Mouse (Mus musculus): ENCODE measurements around the gene Elmsan1. TPM values are rescaled to one million over a fixed set of nuclear protein-coding genes. Genes with fewer than 3 reads are reported as not detected.
A peak's percentile ranks its signal among the peaks of the same experiment; 100 is the strongest.

Gene Elmsan1
- polyA plus RNA-seq, 1 experiment from 2014 or later, result 7.7 TPM

GRCm38 (mm10) chr12:84184979-84185378 lies 33.7 kb downstream of the Elmsan1 start:
- Histone ChIP-seq H3K4me1 (replicated peaks) (peaks cover 87% of the 10 kb centered on the region), H3K27ac (replicated peaks) (no peak overlapping the region), H3K9me3 (replicated peaks) (no peaks in the 10 kb centered on the region; the same call in 1 of the 2 replicates), H3K27me3 (no peaks in the 10 kb centered on the region), H3K36me3 (replicated peaks) (peaks cover 74% of the 10 kb centered on the region), H3K4me3 (replicated peaks) (no peak overlapping the region), H3K4me2 (no peak overlapping the region), H3K9ac (no peak overlapping the region)
- ATAC-seq (ENCODE audit: insufficient read depth), result no peak
- WGBS (ENCODE audit: insufficient replicate concordance), result 81% methylated on average over 5 of the region's 5 CpGs

GRCm38 (mm10) chr12:84181999-84182398 lies 36.7 kb downstream of the Elmsan1 start:
- WGBS (ENCODE audit: insufficient replicate concordance), result 72% methylated on average over 6 of the region's 6 CpGs
- peak overlapping the region; percentile 78 for H3K27ac ChIP-seq (replicated peaks)
- ATAC-seq (ENCODE audit: insufficient read depth), result no peak
- H3K9me3 ChIP-seq (replicated peaks), result no peaks in the 10 kb centered on the region; the same call in 1 of the 2 replicates
- peak overlapping the region; percentile 45 for H3K4me2 ChIP-seq
- H3K4me3 ChIP-seq (replicated peaks), result no peak overlapping the region
- H3K9ac ChIP-seq, result 0 out of 2 replicates have a peak overlapping the region, but pooled peaks have one; percentile 25
- H3K36me3 ChIP-seq (replicated peaks), result peaks cover 52% of the 10 kb centered on the region
- H3K27me3 ChIP-seq, result no peaks in the 10 kb centered on the region
- H3K4me1 ChIP-seq (replicated peaks), result peaks cover 87% of the 10 kb centered on the region

GRCm38 (mm10) chr12:84180701-84181435 lies 37.8 kb downstream of the Elmsan1 start:
- H3K4me1 ChIP-seq (replicated peaks), result peaks cover 89% of the 10 kb centered on the region

GRCm38 (mm10) chr12:84180090-84180489 lies 38.6 kb downstream of the Elmsan1 start:
- H3K4me2 ChIP-seq, result peak overlapping the region; percentile 45
- peaks cover 33% of the 10 kb centered on the region for H3K36me3 ChIP-seq (replicated peaks)
- H3K27ac ChIP-seq (replicated peaks), result peak overlapping the region; percentile 78
- H3K4me3 ChIP-seq (replicated peaks), result no peak overlapping the region
- peaks cover 91% of the 10 kb centered on the region for H3K4me1 ChIP-seq (replicated peaks)
- no peak for ATAC-seq (ENCODE audit: insufficient read depth)
- 66% methylated on average over 3 of the region's 3 CpGs for WGBS (ENCODE audit: insufficient replicate concordance)
- H3K9ac ChIP-seq, result peak overlapping the region; percentile 24
- H3K27me3 ChIP-seq, result no peaks in the 10 kb centered on the region
- no peaks in the 10 kb centered on the region for H3K9me3 ChIP-seq (replicated peaks)

More at GRCm38 (mm10) chr12:84180701-84181435, 37.8 kb downstream of the Elmsan1 start:
- Histone ChIP-seq H3K9me3 (replicated peaks) (no peaks in the 10 kb centered on the region), H3K27me3 (no peaks in the 10 kb centered on the region), H3K4me3 (replicated peaks) (0 out of 2 replicates have a peak overlapping the region, but pooled peaks have one; percentile 2), H3K27ac (replicated peaks) (peak overlapping the region; percentile 78), H3K36me3 (replicated peaks) (peaks cover 41% of the 10 kb centered on the region), H3K4me2 (peak overlapping the region; percentile 45), H3K9ac (peak overlapping the region; percentile 24)
- ATAC-seq (ENCODE audit: insufficient read depth), result peak; percentile 67
- WGBS (ENCODE audit: insufficient replicate concordance), result 12% methylated on average over 8 of the region's 8 CpGs

- peaks cover 93% of the 10 kb centered on the region for H3K4me1 ChIP-seq (replicated peaks)
- no peak overlapping the region for H3K4me3 ChIP-seq (replicated peaks)
- H3K36me3 ChIP-seq (replicated peaks), result peaks cover 28% of the 10 kb centered on the region
- no peaks in the 10 kb centered on the region for H3K27me3 ChIP-seq
- H3K27ac ChIP-seq (replicated peaks), result peak overlapping the region; percentile 99
- no peak for ATAC-seq (ENCODE audit: insufficient read depth)
- no peaks in the 10 kb centered on the region for H3K9me3 ChIP-seq (replicated peaks)
- H3K9ac ChIP-seq, result peak overlapping the region; percentile 30; the same call in 1 of the 2 replicates
- WGBS (ENCODE audit: insufficient replicate concordance), result 48% methylated on average over 10 of the region's 10 CpGs
- H3K4me2 ChIP-seq, result peak overlapping the region; percentile 33
Observed at GRCm38 (mm10) chr12:84178652-84179445, 39.8 kb downstream of the Elmsan1 start.

- ATAC-seq (ENCODE audit: insufficient read depth), result no peak
- Histone ChIP-seq H3K36me3 (replicated peaks) (peaks cover 31% of the 10 kb centered on the region), H3K9ac (peak overlapping the region; percentile 80; the same call in 1 of the 2 replicates), H3K4me2 (peak overlapping the region; percentile 87), H3K9me3 (replicated peaks) (no peaks in the 10 kb centered on the region), H3K27ac (replicated peaks) (peak overlapping the region; percentile 99), H3K4me3 (replicated peaks) (no peak overlapping the region), H3K4me1 (replicated peaks) (peaks cover 97% of the 10 kb centered on the region), H3K27me3 (no peaks in the 10 kb centered on the region)
- 36% methylated on average over 1 of the region's 1 CpGs for WGBS (ENCODE audit: insufficient replicate concordance)
Observed at GRCm38 (mm10) chr12:84178052-84178451, 40.6 kb downstream of the Elmsan1 start.

GRCm38 (mm10) chr12:84176886-84177765 lies 41.6 kb downstream of the Elmsan1 start:
- H3K27me3 ChIP-seq, result no peaks in the 10 kb centered on the region
- H3K4me2 ChIP-seq, result peak overlapping the region; percentile 87
- peak overlapping the region; percentile 62 for H3K4me3 ChIP-seq (replicated peaks)
- H3K27ac ChIP-seq (replicated peaks), result peak overlapping the region; percentile 99
- no peaks in the 10 kb centered on the region for H3K9me3 ChIP-seq (replicated peaks)
- 21% methylated on average over 6 of the region's 6 CpGs for WGBS (ENCODE audit: insufficient replicate concordance)
- ATAC-seq (ENCODE audit: insufficient read depth), result no peak
- peaks cover 98% of the 10 kb centered on the region for H3K4me1 ChIP-seq (replicated peaks)
- peak overlapping the region; percentile 80 for H3K9ac ChIP-seq
- H3K36me3 ChIP-seq (replicated peaks), result peaks cover 35% of the 10 kb centered on the region

GRCm38 (mm10) chr12:84176126-84176769 lies 42.4 kb downstream of the Elmsan1 start:
- Histone ChIP-seq H3K27me3 (no peaks in the 10 kb centered on the region), H3K36me3 (replicated peaks) (peaks cover 35% of the 10 kb centered on the region), H3K4me1 (replicated peaks) (peaks cover 97% of the 10 kb centered on the region), H3K27ac (replicated peaks) (peak overlapping the region; percentile 99), H3K4me3 (replicated peaks) (peak overlapping the region; percentile 62), H3K9ac (peak overlapping the region; percentile 80), H3K4me2 (peak overlapping the region; percentile 87), H3K9me3 (replicated peaks) (no peaks in the 10 kb centered on the region)
- ATAC-seq (ENCODE audit: insufficient read depth), result peak; percentile 35
- 3% methylated on average over 13 of the region's 13 CpGs for WGBS (ENCODE audit: insufficient replicate concordance)

GRCm38 (mm10) chr12:84175659-84176061 lies 43.0 kb downstream of the Elmsan1 start:
- Histone ChIP-seq H3K9ac (peak overlapping the region; percentile 80), H3K4me1 (replicated peaks) (peaks cover 95% of the 10 kb centered on the region), H3K4me3 (replicated peaks) (peak overlapping the region; percentile 62), H3K27ac (replicated peaks) (peak overlapping the region; percentile 99), H3K9me3 (replicated peaks) (no peaks in the 10 kb centered on the region), H3K4me2 (peak overlapping the region; percentile 87), H3K27me3 (no peaks in the 10 kb centered on the region), H3K36me3 (replicated peaks) (peaks cover 39% of the 10 kb centered on the region)
- peak; percentile 89 for ATAC-seq (ENCODE audit: insufficient read depth)
- WGBS (ENCODE audit: insufficient replicate concordance), result 0% methylated on average over 20 of the region's 20 CpGs

GRCm38 (mm10) chr12:84174871-84175270 lies 43.8 kb downstream of the Elmsan1 start:
- H3K4me3 ChIP-seq (replicated peaks), result peak overlapping the region; percentile 62

More at GRCm38 (mm10) chr12:84174871-84175270, 43.8 kb downstream of the Elmsan1 start:
- Histone ChIP-seq H3K9me3 (replicated peaks) (no peaks in the 10 kb centered on the region), H3K36me3 (replicated peaks) (peaks cover 47% of the 10 kb centered on the region), H3K27ac (replicated peaks) (peak overlapping the region; percentile 99), H3K9ac (peak overlapping the region; percentile 41), H3K4me2 (peak overlapping the region; percentile 87), H3K27me3 (no peaks in the 10 kb centered on the region), H3K4me1 (replicated peaks) (peaks cover 92% of the 10 kb centered on the region)
- 36% methylated on average over 6 of the region's 6 CpGs for WGBS (ENCODE audit: insufficient replicate concordance)
- peak; percentile 10; the same call in 1 of the 2 replicates for ATAC-seq (ENCODE audit: insufficient read depth)
